Mouse (Mus musculus) cerebellum, adult 9-10 months (tissue): Measurements from ENCODE around the gene Coro7.

ENCODE experiments used
- DNase-seq: peaks from one replicate; pipeline ENCODE4 v3.0.0; 2022

Coro7 gene

DNA sequence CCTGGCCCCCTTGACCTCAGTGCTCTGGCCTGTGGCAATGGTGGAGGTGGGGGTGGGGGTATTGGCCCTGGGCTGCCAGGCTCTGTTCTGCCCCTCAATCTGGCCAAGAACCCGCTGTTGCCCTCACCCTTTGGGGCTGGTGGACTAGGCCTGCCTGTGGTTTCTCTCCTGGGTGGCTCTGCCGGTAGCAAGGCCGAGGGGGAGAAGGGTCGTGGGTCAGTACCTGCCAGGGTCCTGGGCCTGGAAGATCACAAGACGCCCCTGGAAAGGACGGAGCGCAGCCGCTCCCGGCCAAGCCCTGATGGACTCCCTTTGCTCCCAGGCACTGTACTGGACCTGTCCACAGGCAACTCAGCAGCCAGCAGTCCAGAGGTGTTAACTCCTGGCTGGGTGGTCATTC lies 65.8 kb downstream of the Coro7 start:
- DNase-seq: no peak

GRCm38 (mm10) chr16:4611676-4612075 lies 67.9 kb downstream of the Coro7 start:
- DNase-seq: no peak

GRCm38 (mm10) chr16:4611193-4611592 lies 68.4 kb downstream of the Coro7 start:
- no peak for DNase-seq

DNA sequence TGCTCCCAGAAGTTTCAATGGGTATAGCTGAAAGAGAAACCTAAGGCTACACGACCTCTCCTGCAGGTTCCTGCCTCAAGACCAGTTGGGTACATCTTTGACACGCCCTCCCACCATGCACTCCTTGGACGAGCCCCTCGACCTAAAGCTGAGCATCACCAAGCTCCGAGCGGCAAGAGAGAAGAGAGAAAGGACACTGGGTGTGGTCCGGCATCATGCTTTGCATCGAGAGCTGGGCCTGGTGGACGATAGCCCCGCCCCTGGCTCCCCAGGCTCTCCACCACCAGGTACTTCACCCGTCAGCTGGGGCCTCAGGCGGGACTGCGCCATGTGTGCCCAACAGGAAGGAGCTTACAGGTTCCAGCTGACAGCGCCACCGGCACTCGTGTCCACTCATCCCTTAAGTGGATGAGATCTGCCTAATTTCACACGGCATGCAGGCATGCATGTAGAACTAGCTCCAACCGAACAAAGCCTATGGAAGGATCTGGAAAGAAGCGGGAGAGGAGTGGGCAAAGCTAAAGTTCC lies 71.0 kb downstream of the Coro7 start:
- no peak for DNase-seq

GRCm38 (mm10) chr16:4607818-4608531 lies 71.6 kb downstream of the Coro7 start:
- DNase-seq: peak; percentile 91

- DNase-seq: no peak
Observed at GRCm38 (mm10) chr16:4606431-4607084, 73.0 kb downstream of the Coro7 start.

- no peak for DNase-seq
Observed at GRCm38 (mm10) chr16:4605514-4606131, 74.0 kb downstream of the Coro7 start.

- no peak for DNase-seq
Observed at GRCm38 (mm10) chr16:4604293-4604837, 75.2 kb downstream of the Coro7 start.

GRCm38 (mm10) chr16:4603453-4603837 lies 76.1 kb downstream of the Coro7 start:
- no peak for DNase-seq

DNA sequence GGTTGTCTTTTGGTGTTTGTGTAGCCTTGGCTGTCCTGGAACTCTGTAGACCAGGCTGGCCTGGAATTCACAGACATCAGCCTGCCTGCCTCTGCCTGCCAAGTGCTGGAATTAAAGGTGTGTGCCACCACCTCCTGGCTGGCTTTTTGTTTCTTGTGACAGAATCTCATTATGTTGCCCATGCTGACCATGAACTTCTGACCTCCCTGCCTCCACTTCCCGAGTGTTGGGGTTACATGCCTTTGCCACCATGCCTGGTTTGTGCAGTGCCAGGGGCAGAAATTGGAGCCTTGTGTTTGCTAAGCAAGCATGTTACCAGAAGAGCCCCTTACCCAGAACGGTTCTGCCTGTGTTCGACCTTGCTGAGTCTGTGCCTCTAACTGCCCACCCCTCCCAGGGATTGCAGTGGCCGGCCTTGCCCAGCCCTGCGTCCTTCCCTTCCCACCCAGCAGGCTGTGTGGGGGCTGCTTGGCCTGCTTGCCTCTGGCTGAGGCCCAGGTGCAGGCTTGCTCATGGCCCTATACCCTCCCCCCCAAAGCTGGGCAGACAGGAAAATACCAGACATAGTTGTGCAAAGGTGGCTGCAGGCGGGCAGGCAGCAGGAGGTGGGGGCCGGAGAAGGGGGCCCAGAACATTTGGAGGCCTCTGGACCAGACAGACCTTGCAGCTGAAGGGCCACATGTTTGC lies 76.7 kb downstream of the Coro7 start:
- DNase-seq: no peak

DNA sequence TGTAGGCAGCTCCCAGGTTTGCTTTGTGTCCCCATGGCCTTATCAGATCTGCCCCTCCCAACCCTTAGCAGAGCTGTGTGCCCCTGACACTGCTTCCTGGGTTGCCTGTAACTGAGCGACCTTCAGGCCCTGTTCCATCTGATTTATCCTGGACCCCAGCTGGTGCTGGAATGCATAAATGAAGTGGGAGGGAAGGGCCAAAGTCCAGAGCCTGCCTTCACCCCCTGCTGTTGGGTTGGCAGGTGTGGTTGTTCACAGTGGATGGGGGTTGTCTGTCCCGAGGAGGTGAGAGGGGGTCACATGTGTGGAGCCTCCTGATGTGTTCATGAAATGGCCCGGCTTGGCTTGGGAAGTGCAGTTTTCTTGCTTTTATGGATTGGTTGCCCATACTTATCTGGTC lies 77.4 kb downstream of the Coro7 start:
- DNase-seq: no peak

DNA sequence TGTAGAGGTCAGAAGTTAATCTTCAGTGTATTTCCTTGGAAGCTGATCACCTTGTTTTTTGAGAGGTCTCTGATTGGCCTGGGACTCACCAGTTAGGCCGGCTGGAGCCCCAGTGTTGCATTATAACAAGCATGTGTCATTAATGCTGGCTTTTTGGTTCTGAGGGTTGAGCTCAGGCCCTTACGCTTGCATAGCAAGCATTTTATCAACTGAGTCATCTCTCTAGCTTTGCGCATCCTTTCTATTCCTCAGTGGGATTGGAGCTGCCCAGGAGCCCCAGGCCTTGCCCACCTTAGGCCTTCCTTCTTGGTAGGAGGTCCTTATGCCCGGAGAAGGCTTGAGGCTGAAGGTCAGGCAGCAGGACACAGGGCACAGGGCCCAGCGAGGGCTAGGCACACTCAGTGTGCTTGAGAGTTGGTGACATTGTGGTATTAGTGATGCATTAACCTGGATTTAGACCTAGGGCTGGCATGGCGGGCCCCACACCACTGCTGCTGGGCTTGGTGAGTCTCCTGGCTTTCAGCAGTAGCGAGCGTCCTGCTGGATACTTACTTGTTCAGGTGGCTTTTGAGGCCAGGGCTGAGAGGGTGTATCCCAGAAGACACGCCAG lies 78.8 kb downstream of the Coro7 start:
- DNase-seq: no peak

GRCm38 (mm10) chr16:4599616-4600015 lies 80.0 kb downstream of the Coro7 start:
- no peak for DNase-seq

DNA sequence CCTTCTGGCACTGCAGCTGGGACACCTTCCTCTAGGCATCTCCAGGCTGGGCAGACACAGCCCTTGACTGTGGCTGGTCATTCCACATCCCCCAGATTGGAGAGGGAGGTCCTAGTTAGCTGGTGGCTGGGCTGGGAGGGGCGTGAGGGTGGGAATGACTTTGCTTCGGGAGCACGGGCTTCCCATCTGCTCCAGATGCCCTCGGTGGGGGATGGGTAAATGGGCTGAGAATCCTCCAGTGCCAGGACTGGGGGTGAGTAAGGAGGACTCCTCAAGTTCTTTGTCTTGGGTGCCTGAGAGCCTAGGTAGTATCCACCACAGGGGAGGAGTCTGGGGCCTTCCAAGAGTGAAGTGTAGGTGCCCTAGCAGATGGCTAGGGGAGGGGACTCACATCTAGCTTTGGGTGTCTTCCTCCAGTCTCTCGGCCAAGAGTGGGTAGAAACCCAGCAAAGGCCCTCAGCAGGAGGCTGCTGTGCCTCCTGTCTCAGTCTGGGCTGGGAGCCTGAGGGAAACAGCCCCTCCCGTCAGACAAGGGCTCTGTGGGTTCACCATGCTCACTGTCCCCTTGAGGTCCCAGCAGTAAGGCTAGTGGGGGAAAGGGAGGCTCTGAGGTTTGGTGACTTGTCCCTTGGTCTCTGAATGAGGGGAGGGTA lies 80.6 kb downstream of the Coro7 start:
- DNase-seq: no peak

DNA sequence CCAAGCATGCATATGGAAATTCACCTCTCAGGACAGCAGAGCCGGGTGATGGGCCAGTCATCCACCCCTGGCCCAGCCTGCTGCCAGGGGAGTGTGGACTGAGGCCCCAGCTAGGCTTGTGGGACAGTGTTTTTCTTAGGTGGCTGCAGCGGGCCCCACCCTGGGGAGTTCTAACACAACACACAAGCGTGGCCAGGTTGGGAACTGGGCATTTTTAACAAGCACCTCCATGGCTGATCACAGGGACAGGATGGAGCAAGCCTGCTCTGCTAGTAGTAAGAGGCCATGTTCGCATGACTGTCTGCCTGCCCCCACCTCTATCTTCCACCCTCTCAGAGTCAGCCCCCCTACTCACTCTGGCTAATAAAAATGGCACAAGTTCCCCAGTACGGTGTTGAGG lies 81.5 kb downstream of the Coro7 start:
- DNase-seq: no peak

- no peak for DNase-seq
Observed at GRCm38 (mm10) chr16:4597296-4597695, 82.3 kb downstream of the Coro7 start.

- no peak for DNase-seq
Observed at GRCm38 (mm10) chr16:4596836-4597235, 82.7 kb downstream of the Coro7 start.

GRCm38 (mm10) chr16:4596141-4596728 lies 83.3 kb downstream of the Coro7 start:
- no peak for DNase-seq

DNA sequence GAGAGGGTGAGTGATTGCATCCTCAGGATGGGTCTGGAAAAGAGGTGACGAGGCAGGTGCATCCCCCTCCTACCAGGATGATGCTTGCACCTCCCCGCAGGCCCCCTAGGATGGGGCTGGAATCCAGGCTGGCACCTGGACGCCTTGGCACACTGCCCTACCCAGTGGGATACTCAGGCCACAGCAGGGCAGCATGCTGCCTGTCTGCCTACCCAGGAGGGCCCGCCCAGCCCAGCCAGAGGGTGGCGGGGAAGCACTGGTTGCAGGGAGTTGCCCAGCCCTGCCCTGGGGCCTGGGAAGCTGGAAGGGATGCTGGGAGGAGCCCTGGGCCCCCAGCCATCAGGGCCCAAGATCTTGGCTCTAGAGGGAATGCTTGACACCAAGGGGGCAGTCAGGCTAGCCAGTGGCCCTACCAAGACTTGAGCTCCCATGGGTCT lies 84.0 kb downstream of the Coro7 start:
- DNase-seq: peak; percentile 72

- no peak for DNase-seq
Observed at GRCm38 (mm10) chr16:4594814-4595526, 84.6 kb downstream of the Coro7 start.
